Mouse (Mus musculus) embryo, embryonic 11 days (tissue): Measurements from ENCODE around the gene Fhit.
"Not testable (repeated sequence)": the region's sequence is repeated elsewhere in the genome, so short reads cannot be mapped to it uniquely, and the experiment has no call there.

Source experiments
- DNase-seq: peaks from one replicate; pipeline ENCODE4 v3.0.0-alpha.2; 2015

Fhit gene

DNA sequence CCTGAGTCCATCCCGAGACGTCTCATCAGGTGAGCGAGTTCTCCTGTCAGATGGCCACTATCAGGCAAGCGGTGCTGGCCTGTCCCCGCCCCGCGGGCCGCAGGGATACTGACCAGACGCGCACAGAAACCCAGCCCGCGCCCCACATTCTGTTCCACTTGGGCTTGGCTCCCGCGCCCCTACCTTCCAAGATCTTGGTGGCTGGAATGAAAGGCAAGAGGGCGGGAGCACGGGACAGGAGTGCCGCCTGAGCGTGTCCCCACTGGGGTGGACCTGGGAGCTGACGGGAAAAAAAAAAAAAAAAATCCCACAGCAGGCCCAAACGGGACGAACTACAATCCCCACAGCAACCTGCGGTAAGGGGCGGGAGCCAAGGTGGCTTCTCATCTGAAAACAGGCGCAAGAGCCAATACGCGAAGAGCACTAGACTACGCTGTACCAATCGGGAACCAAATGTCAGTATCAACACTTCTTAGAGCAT, at the start of gene Fhit:
Fhit (minus strand) TSS at position 285 of the 481 bp plus-strand sequence.
- DNase-seq = peak; percentile 92

GRCm38 (mm10) chr14:11206786-11207185, 45.0 kb upstream of the Fhit start:
- DNase-seq = no peak

DNA sequence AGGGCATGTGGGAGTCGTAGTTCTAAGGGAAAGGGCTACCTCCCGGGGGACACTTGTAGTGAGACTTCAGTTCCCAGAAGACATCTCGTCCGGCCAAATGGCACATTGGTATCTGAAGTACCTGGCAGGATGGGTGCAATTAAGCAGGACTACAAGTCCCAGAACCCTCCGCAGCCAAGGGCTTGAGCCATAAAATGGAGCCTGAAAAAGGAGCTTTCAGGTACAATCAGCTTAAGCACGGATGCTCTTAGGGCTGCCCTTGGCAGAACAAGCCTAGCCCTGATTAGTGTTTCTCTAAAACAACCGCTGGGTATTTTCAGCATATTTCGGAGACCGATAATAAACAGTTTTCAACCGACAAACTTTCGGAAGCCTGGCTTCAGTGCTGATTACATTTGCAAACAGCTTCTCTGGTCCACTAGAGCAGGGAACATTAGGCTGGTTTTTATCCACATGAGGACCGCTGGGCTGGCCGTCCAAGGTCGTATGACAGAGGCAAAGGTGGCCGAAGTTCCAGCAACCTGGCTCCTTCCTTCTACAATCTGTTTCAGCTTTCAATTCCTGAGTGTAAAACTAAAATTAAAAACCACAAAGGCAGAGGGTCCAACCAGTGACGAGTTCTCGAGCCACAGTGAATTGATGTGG, 907 bp downstream of the Fhit start:
- DNase-seq = peak; percentile 91

DNA sequence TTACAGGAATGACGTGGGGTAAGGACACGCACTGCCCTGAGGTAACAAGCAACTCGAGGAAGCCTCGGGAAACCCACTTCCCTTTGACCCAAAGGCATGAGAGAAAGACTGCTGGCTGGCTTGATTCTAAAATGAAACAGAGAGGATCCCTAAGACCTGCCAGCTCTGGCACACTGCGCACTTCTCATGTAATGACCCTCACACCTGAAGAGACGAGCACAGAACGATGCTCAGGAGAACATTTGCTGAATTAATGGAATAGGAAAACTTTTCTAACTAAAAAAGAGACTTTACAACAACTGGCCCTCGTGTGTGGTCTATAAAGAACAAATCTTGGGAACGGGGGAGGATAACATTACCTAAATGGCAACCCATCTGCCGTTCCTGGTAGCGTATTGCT, 2.2 kb downstream of the Fhit start:
- DNase-seq = no peak

DNA sequence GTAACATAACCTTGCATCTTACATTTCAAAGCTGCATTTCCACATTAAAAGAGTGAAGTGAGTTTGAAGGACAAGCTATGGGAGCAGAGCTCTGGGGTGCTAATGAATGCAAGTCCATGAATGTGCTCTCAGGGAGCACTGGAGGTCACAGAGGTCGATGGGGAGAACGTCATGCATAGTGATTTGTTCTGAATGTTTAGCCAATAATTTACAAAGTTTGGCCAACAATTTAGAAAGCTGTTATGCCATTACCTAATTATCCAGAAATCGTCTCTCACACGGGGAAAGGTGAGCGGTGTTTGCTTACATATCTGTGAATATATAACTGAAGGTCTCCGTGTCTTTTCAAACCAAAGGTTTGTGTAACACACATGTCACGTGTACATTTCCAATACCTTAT, 2.8 kb downstream of the Fhit start:
- DNase-seq = no peak

DNA sequence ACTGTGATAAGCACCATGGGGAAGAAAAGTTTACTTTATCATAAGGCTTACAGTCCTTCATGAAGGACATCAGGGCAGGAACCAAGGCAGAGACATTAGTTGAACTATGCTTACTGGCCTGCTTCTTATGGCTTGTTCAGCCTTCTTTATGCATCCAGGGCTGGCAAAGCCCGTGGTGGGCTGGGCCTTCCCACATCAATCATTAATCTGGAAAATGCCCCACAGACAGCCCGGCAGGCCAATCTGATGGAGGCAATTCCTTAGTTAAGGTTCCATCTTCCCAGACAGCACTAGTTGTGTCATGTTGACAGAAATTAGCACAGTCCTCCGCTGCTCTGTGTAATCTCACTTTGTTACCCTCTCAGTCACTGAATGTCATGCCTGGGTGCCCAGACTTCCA, 4.1 kb downstream of the Fhit start:
- no peak for DNase-seq

DNA sequence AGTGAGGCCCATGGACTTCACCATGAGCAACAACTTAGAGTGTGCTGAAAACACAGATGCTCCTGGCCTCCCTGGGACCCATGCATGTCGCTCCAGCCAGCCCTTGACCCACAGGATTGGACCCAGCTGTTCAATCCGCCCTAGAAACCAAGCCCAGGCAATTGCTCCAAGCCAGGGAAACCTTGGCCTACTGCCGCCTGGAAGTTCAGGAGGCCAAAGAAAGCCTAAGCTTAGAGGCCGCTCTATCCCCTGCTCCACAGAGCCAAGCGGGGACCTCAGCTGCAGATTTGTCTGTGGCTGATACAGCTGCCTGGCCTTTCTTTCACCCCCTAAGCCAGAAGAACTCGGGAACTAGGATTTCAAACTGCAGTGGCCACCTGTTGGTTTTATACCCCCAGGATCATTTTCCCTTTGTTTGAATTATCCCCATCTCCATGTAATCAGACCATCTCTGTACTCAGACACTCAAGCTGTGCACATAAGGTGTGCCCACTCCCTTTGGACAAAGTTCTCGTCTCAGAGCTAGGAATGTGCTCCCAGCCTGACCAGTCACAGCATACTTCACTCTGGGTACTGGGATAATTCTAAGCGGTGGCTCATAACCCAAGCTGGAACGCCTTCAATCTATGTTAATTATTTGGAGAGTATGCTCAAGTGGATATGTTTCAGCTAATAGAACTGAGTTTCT, 10.1 kb downstream of the Fhit start:
- DNase-seq = no peak

GRCm38 (mm10) chr14:11133787-11134735, 27.8 kb downstream of the Fhit start:
- DNase-seq = no peak

GRCm38 (mm10) chr14:11132637-11133474, 29.0 kb downstream of the Fhit start:
- no peak for DNase-seq

DNA sequence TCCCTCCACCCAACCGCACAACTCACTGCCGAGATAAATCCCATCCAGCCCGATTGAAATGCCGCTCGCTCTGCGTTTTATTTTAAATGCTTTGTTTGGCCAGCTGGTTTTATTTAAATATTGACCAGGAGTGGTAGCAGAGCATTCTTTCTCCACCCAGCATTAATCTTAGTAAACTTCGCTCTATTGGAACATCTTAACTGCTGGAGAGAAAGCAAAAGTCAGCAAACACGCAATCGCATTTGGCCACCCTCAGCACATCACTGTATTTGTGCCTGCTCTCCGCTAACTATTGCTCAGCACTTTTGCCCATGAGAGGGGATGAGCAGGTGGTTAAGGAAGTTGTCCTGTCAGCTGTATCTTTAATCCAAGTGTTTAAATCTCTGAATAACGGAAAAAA, 36.7 kb downstream of the Fhit start:
- DNase-seq = peak; percentile 11

DNA sequence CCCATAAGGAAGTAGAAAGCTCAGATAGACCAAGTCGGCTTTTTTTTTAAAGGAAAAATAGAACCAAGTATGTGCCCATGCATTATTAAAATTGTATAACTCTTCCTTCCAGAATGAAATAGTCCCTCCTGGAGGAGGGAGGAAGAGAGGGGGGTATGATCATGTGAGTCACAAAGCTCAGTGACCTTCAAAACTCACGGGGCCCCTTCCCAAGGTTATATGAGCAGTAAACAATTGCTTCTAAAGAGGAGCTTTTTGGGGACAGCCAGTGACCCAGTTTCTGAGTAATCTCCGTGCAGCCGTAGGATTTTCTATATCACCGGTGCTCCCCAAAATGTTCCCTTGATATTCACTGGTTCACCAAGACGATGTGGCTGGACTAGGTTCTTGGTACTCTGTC, 42.8 kb downstream of the Fhit start:
- no peak for DNase-seq

DNA sequence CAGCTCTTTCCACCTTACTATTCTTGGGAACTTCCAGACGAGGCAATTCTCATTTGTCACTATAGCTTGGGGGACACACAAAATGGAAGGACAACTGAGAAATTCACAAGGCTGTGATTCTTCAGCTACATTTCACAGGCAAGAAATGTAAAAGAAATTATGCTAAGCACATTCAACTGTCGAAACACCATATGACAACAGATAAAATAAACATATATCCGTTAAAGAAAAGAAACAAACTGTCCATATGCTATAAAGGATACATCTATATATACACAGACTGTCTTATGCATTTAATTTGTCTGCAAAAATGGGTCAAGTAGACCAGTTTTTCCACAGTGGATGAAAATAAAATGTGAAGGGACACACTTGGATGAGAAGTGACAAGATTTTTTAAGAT, 76.2 kb downstream of the Fhit start:
- no peak for DNase-seq

DNA sequence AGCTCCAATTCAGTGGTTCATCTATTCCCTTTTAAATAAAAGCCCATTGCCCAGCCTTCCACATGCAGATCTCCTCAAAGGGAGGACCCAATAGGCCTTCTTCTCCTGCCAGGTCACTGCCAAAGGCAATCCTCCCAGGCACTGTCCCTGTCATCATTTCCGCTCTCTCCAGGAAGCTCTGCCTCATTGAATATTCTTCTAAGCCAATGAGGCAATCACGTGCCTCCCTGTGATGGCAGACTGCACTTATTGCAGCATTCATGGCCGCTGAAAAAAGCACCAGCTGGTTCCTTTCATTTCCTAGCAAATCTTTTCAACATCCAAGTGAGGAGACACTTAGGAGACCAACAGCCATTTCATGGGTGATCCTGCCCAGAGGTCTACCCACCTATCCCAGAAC, 77.9 kb downstream of the Fhit start:
- DNase-seq = peak; percentile 16

DNA sequence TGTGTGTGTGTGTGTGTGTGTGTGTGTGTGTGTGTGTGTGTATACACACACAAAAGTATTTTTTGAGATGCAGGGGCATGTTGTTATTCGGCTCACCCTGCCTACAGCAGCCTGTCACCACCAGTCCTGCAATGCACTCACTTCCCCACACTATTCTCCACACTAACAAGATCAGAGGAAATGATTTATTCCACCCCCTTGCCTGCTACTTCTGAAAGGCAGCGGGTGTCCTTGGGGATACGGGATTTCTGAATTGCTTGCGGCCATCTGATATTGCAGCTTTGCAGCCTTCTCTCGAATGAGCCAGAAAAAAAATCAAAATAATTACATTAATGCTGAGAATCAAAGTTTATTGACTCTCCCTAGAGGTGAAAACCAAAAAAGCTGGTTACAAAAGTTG, 78.4 kb downstream of the Fhit start:
- peak; percentile 10 for DNase-seq

GRCm38 (mm10) chr14:11063594-11063993, 98.2 kb downstream of the Fhit start:
- no peak for DNase-seq

GRCm38 (mm10) chr14:11060221-11060620, 101.6 kb downstream of the Fhit start:
- DNase-seq = no peak

DNA sequence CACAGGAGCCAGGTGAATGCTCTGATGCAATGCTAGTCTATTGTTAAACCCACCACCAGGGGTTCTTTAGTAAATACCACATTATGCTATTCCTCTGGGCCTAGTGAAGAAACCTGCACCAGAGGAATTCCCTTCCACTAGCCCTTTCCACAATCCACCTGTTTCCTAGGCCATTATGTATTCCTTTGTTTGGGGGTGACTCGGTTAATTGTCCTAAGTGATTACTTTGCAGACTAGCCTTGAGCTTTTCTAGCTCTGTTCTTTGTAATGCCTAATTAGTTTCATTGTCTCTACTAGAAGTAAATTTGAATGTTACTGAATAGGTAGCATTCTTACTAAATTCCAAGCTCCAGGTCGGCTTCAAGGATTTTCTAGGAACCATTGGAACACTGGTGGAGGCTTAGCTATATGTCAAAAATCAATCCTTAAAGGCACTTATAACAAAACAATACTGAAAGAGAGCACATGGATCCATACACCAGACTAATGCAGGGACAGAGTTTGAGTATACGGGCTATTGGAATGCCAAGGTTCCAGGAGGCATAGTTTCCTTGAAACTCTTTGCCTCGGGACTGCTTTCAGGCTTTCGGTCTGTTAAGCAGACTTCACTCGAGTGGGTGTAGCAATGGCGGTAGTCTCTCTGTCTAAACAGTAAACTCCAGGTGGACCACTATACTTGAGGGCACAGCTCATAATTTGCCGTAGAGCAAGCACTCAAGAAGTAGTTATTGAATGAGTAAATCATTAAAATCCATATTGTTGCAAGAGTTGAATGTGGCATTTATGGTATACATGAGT, 122.1 kb downstream of the Fhit start:
- not testable (repeated sequence) for DNase-seq

DNA sequence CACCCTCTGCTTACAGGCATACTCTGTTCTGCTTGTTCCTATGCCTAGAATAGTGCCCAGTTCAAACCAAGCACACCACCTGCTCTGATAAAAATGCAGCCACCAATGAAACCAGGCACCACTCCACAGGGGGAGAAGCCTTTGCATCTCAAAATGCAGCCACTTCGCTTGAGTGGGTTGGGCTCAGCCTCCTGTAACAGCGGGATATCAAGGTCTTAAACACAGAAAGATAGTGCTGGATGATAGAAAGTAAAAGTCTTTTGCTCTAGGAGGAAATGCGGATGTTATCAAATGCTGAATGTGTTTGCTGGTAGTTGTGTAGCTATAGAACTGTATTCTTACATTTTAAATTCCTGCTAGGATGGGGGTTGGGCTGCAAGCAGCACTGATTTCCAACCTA, 140.4 kb downstream of the Fhit start:
- DNase-seq = no peak

GRCm38 (mm10) chr14:10978651-10979050, 183.2 kb downstream of the Fhit start:
- no peak for DNase-seq

DNA sequence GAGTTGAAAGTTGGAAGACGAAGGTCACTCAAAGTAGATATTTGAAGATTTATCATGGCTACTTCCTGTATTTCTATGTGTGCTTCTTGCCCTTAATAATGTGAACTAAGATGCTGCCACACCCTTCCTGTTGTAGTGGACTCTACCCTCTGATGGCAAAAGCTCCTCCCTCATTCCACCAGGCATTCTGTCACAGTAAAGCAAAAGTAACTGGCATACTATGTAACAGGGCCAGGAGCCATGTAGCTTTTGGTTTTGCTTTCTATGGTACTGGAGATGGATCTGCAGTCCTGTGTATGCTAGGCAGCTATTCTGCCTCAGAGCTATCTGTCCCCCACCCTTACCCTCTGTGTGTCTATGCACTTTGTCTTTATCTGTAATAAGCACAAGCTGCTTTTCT, 220.2 kb downstream of the Fhit start:
- DNase-seq = no peak

GRCm38 (mm10) chr14:10933667-10934066, 228.2 kb downstream of the Fhit start:
- no peak for DNase-seq
